Mouse (Mus musculus) layer of hippocampus, adult 9-11 months (tissue): ENCODE measurements around the gene 2310033P09Rik.
"Not testable (repeated sequence)": the region's sequence is repeated elsewhere in the genome, so short reads cannot be mapped to it uniquely, and the experiment has no call there.

ENCODE experiments used
- DNase-seq: peaks from one replicate; pipeline ENCODE4 v3.0.0; 2022

The 2310033P09Rik gene

DNA sequence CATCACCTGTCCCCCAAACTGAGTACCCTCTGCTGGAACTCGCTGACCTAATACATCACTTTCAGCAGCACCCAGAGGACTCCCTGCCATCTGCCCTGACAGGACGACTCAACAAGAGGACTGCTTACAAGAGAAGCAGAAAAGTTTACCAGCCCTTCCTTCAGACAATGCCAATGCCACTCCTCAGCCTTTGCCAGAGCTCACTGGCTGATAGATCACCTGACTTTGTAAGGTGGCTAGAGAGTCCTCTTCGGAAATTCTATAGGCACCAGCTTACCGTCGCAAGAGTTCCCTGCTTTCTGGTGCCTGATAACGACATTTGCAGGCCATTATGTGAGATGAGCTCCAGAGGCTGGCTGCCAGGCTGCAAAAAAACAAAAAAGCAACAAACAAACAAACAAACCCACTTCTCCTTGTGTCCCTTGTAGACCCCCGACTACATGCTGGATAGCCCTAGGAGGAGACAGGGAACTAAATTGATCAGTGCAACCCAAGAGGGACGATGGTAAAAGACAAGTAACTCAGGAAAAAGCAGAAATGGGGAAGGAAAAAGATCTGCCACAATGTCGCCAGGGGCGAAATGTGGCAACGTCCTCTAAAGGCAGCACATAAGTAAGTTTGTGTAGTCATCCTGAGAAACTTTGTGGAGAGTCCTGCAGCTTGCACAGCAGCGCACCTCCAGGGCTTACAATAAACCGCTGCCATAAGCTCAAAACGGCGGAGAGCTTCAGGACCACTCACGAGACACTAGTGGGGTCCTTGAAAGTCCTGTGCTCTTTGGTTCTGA is 6.7 kb upstream of the 2310033P09Rik start:
- DNase-seq: no peak

DNA sequence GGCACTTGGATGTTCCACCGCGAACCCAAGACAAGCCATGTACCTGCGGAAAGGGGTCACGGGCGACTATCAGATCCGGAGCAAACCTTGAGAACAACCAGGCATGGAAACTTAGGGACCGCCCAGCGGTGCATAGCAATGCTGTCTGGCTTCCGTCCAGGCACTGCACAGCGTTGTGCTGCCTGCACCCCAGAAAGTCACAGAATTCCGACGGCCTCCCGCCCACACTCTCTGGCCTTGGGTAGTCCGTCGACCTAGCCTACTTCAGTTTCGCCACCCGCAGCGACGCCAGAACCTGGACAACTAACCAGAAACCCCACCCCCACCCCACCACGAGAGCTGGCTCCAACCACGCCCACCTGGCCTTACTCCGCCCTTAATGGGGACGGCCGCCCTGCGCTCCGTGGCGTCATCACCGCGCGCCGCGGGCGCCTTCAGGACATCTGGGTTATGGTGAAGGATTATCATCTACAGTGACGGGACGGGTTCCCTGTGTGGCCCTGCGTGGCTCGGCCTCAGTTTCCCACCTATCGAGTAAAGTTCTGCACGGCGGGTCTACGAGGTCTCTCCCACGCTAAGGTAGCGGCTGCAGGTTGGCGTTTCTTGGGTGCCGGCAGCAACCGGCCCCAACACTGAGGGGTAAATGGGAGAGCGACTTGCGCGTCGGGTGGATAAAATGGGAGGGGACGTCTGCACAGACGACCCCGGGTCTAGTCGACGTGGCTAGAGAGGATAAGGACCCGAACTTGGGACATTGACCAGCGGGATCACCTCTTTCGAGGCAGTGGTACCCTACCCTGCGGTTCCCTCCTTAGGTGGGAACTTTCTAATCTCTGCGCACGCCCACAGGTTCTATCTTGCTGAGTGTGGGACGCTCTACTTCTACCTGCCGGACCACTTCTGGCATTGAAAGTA is 5.8 kb upstream of the 2310033P09Rik start, which contains the start of gene Mrpl55:
Mrpl55 (plus strand) TSS at position 406 of the 915 bp plus-strand sequence.
- DNase-seq: peak; percentile 94

DNA sequence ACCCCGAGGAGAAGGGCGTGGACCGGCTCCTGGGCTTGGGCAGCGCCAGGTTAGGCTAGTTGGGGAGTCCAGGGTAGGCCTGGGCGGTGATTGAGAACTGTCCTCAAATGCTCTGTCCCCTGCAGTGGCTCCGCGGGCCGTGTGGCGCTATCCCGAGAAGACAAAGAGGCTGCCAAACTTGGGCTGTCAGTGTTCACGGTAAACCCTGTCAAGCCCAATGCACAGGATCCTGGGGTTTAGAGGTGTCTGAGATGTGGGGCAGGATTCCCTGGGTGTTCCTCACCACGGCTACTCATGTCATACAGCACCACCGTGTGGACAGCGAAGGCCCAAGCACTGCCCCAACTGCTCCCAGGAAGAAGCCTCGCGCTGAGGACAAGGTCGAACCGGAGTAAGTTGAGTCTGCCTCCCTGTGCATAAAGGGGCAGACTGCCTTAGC is 901 bp downstream of the 2310033P09Rik start:
- DNase-seq: peak; percentile 71

DNA sequence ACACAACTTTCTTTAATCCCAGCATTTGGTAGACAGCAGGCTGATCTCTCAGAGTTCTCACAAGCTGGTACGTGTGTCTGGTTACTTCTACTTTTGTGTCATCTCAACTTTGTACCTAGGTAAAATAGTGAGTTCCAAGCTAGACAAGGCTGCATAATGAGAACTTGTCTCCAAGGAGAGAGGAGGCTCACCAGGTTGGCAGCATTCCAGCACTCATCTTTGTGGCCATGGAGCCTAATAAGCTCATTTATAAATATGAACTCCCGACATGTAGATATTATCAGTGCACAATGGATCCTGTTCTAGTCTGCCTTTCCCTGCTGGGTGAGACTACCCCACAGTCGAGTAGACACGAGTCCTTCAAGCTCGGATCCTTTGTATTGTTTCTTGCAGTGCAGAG is 1.5 kb downstream of the 2310033P09Rik start:
- no peak for DNase-seq

DNA sequence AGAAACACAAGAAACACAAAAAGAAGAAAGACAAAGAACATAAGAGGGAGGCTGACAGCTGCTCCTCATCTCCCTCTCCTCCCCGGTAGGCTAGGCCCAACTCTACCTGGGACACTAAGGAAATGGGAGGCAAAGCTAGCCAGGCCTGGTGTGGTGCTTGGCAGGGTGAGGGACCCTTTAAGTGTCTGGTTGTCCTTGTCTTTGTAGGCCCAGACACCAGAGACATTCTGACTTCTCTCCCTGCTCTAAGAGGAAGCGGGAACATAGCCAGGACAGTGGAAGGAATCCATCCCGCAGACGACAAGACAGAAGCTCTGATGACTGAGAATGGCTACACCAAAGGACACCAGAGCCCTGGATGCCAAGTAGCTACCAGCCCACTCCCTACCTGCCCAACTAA is 1.9 kb downstream of the 2310033P09Rik start:
- no peak for DNase-seq

DNA sequence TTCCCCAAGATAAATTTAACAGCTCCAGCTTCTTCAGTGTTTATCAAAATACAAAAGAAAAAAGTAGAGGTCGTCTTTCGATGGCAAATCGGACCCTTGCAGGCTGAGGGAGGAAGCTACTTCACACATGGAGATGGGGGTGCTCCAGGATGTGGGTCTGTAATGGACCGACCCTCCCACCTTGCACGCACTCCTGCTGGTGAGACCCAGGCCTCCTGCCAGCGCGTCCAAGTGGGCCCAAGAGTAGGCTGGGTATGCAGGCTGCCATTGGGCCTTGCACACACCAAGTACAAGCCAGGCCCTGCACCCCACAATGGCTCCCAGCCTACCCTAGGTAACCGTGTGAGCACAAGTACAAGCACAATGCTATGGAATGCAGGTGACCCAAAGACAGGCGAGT is 3.4 kb downstream of the 2310033P09Rik start:
- DNase-seq: not testable (repeated sequence)

DNA sequence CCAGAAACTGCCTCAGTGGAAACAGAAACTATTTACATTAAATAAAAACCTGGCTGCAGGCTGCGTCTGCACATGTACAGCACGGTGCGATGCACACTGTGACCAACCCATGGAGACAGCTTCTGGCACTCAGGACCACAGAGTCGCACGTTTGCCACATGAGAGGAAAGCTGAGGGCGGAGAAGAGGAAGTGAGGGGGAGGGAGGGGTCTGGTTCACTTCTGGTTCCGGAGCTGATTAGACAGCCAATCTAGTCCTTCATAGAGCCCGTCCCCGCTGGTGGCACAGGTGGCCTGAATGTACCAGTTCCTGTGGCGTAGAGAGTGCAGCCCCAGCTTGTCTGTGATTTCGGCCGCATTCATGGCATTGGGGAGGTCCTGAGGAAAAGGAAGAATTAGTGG is 4.2 kb downstream of the 2310033P09Rik start:
- not testable (repeated sequence) for DNase-seq

DNA sequence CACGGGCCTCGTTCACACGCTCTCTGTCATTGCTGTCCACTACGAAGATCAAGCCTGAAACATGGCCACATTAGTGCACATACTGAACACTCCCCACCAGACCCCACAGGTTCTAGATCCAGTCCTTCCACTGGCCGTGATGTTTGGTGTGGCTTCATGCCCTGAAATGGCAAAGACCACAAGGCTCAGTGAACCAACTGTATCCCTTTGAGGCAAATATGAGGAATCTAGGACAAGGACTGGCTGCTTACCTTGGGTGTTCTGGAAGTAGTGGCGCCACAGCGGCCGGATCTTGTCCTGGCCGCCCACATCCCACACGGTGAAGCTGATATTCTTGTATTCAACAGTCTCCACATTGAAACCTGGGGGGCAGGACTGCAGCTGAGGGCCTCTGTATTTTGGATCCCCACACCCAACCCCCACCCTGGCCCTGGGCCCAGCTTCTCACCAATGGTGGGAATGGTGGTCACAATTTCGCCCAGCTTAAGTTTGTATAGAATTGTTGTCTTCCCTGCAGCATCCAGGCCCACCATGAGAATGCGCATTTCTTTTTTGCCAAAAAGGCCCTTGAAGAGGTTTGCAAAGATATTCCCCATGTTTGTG is 4.9 kb downstream of the 2310033P09Rik start:
- no peak for DNase-seq

DNA sequence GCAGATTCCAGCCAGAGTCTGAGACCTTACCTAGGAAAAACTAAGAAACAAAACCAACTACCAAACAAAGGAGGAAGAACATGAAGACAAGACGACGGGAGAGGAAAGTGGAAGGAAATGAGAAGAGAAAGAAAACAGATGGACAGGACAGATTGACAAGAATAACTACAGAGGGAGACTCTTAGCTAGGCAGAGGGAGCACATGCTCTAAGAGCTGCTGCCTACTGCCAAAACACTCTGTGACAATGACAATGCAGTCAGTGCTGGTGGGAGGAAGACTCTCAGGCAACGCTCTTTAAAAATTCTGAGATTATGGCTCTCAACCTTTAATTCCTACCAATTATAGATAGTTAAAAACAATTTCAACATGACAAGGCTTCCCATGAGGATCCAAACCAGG is 8.8 kb downstream of the 2310033P09Rik start:
- DNase-seq: peak; percentile 76

DNA sequence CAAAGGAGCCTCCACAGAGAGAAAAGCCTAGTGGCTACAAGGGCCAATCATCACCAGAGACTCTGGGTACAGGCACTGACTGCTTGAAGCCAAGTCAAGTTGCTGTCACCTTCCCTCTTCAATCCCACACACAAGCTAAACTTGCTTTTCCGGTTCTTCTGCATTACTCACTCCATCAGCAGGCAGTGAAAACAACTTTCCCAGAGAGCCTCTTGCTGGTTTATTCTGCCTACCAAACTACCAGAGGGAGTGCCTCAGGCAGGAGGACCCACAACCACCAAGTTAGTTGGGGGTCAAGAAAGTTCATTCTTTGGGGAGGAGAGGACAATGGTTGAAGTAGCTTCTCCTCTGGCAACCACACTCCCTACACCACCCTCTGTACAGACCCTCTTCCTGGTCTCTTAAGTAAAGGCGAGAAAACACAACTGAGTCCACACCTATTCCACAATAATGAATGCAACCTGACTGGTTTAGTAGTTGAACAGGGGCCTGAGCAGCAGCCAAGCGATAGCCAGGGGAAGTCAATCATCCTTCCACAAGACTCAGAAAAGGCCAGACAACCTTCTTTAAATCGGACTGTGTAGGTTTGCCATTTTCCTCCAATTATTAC is 10.4 kb downstream of the 2310033P09Rik start:
- no peak for DNase-seq

DNA sequence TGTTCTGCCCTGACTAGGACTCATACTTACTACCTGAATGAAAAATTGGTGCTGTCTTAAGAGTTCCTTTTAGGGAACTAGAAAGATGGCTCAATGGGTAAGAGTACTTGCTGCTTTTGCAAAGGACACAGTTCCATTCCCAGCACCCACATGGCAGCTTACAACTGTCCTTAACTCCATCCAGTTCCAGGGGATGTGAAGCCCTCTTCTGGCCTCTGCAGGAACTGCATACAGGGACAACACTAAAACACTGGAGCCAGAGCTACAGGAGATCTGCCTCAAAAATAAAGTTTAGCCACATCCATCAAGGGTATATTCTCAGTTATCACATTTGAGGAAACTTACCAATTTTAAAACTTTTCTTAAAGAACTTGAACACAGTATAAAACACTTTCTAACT is 10.9 kb downstream of the 2310033P09Rik start:
- DNase-seq: no peak

DNA sequence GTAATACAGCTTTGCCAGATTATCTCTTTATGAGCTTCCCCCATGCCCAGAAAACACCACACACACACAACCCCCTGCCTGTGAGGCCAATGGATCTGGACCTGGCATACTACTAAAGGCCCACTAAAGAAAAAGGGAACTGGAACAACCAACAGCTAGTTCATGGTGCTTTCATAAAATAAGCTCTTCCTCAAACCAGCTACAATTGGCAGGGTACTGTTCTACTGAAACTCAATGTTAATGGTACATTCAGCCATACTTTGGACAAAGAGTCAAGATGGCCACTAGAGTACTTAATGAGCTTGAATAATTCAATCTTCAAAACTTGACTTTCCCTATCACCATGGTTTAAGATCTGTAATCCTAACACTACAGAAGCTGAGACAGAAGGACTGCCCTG is 13.5 kb downstream of the 2310033P09Rik start:
- DNase-seq: no peak

DNA sequence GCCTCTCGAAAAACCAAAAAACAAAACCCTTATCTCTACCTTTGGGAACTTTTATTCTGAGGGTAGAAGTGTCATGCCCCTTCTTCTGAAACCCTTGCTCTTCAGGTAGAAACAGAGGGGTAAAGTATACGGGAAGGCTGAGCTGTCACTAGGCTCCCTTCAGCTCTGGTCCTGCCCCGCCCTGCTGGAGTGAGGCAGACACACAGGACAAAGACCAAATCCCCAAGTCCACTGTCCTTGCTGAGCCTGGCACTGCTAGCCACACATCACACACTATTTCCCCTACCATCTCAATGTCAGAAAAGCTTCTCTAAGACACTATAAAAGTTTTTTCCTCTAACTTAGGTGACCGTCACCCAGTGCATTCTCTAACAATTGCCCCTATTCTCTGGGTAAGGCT is 14.2 kb downstream of the 2310033P09Rik start:
- DNase-seq: no peak

DNA sequence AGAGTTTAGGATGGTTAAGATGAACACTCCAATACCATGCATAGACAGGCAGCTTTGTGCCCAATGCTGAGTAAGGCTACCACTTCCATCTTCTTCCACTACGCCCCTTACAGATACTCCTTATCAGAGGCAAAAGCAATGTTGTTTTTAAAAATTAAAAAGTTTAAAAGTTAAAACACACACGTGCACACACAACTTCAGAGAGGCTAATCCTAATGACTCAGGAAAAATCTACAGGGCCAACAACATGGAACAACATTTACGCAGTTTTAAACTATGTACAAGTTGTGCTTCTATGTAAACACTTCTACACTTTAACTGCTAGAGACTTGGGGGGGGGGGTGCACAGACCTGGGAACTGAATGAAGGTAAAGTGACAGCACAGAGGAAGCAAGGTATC is 15.9 kb downstream of the 2310033P09Rik start:
- no peak for DNase-seq

DNA sequence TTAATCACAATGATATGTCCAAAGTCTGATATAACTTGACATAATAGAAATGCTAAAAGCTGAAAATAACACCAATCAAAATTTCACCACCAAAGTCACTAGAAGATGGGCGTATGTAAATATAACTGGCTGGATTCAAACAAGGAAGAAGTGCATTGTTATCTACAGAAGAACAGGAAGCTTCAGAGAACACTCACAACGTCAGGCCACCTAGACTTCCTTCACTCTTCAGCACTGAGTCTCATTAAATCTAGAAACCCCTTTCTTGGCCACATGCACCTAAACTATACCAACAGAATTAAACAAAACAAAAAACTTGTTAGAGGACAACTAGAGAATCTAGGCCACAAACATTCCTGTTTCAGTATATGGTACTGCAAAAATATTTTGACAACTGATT is 16.3 kb downstream of the 2310033P09Rik start:
- DNase-seq: no peak

DNA sequence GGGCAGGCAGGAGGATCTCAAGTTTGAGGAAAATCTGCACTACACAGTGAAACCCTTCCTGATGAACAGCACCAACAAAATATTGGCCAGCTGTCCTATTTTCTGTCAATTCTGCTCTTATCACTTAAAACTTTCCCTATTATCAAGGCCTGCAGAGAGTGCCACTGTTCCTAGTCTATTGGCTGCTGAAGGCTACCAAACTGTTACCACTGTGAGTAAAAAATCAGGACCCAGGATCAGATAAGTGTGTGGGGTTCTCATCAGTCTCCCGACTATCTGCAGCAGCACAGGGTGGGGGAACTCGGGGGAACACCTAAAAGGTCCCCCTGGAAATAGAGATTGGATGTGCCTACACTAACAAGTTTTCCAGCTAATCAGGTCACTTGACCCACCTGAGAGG is 17.0 kb downstream of the 2310033P09Rik start:
- no peak for DNase-seq

DNA sequence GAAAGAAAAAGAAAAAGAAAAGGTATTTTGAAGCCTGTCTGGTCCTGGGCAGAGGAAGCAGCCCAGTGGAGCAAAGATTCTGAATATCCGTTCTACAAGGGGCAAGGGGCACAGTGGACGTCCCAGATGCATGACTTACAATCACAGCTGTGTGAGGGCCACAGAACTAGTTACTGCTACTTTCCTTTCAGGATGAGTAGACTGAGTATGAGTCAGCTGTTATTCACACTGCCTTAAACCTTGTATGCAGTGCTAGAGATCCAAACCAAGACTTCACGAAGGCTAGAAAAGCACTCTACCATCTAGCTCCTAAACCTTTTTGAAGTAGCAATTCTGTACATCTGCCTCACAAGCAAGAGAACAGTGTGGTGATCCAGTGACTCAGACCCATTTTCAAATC is 18.1 kb downstream of the 2310033P09Rik start:
- no peak for DNase-seq

DNA sequence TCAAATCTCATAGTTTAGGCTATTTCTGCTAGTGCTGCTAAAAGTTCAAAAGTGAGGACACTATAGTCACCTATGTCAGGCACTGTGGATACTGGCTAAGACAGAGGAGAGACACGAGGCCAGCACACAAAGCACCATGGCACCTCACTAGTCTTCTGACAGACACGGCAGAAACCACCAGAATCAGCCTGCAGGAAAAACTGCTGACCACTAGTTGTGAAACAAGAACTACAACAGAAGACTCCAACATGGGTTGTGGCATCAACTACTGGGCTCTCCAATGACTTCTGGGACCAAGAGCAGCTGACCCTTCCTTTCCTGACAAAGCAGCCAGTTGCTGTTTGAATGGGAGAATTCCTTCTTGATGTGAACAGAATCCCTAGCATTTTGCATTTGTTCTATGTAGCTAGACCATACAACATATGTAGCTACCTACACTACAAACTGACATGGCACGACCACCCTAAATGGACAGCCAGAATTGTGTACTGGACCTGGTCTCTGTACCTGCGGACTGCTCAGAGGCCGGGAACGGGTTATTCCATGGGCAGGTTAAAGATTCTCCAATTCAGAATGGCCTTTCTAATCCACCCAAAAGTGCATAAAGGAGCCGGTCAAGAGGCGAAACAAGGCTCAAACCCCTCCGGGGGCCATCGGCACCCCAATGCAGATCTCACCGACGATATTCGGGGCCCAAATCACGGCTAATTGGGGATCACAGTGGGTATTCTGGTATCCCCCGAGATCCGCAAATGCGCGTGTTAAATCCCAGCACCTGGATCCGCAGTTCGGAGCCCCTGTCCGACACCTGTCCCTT is 18.9 kb downstream of the 2310033P09Rik start:
- DNase-seq: peak; percentile 49

DNA sequence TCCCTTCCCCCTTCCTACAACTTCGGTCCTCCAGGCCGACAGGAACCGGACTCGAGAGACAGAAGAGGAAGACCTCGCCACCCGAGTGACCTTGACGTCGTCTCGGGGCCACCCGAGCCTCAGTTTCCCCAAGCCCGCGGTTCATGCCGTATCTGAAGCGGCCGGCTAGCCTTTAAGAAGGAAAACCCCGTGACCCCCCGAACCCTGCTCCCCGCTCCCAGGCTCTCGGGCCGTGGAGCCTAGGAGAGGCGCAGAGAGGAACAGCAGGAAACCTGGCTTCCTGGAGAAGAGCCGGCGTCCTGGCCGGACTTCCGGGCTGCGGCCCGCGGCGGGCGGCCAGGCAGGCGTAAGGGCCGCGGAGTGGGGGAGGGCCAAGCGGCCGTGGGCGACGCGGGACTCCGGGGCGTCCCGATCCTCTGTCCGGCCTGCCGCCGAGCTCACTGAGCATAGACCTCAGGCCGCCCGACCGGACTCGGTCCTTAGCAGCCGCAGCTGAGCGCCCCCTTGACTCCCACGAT is 19.5 kb downstream of the 2310033P09Rik start:
- DNase-seq: no peak

DNA sequence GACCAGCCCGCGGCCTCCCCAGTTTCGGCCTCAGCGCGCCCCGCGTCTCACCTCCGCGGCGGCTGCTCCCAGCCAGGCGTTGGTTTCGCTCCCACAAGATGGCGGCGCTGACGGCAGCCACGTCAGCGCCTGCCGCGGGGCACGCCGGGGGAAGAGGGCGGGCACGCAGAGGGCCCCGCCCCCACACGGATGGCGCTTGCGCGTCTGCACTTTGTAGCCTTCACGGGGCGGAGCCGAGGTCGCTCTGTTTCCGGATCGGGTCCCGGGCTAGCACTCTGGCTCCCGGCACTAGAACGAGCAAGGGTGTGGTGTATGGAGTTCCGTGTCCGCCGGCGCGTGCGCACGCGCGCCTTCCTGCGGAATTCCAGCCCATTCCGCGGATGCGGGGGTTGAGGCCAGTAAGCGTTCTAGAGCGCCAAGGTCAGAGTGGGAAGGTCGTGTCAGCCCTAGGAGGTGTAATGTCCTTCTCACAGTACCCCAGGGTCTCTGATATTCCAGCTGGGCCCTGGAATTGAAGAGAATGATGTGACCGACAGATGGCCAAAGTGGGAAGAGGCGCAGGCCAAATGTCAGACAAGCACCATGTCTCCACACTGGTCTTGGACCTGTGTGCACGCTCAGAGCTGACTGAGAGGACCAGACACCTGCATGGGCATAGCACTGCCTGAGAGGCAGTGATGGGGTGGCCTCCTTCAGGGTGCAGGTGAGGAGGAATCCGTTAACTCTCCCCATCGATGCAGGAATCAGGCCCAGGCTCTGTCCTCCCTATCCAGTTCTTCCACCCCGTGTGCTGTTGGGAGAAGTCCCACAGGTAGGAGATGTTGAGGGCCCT is 20.2 kb downstream of the 2310033P09Rik start, which contains the start of gene Arf1:
Arf1 (minus strand) TSS at position 149 of the 832 bp plus-strand sequence.
- DNase-seq: peak; percentile 97
